Mouse (Mus musculus) ES-Bruce4 (cell line): Measurements from ENCODE around the gene Mroh2a.

Experiments
- CTCF ChIP-seq: IDR thresholded peaks from one replicate; pipeline ENCODE4 v1.8.1; 2011; ENCODE audit warnings: low read depth, low read length
- EP300 ChIP-seq: IDR thresholded peaks from 2 replicates; pipeline ENCODE4 v1.6.1; 2011; ENCODE audit warnings: low read depth, low read length; ENCODE audit not compliant: insufficient read depth
- POLR2A ChIP-seq: IDR thresholded peaks from one replicate; pipeline ENCODE4 v1.8.1; 2011; ENCODE audit warnings: low read length; ENCODE audit not compliant: insufficient read depth

- TF ChIP-seq CTCF = no peak
- TF ChIP-seq POLR2A = no peak
- no peak for TF ChIP-seq EP300
Measured at GRCm38 (mm10) chr1:88268070-88268469, 41.3 kb downstream of the Mroh2a start.
